Comparison of ENCODE assay signal across 22 mouse cellular contexts in genomic region chr5:121007130-121007529, GRCm38 (mm10). TPM values are rescaled to one million over a fixed set of nuclear protein-coding genes. Genes with fewer than 3 reads are reported as not detected.
DNase-seq lines count a peak whose midpoint lies in the region; ATAC-seq lines count a peak whose summit lies in the region.
"Had no signal": no experiment of that assay in that cellular context is flagged by ENCODE, and none has a peak within 500 bp of the region (broad histone marks: within the 10 kb centered on the region; RNA-seq: fewer than 3 reads in every experiment).

No protein-coding gene starts in this region.

- no peak for ATAC-seq in hindbrain, embryonic 13.5 days (ENCODE audit: low FRiP score)
- ATAC-seq in hindbrain, embryonic 12.5 days (ENCODE audit: low FRiP score), result no peak
- no peak for ATAC-seq in midbrain, embryonic 16.5 days
- ATAC-seq: intestine, embryonic 15.5 days had no signal

- no peak for DNase-seq in midbrain, embryonic 10.5 days (ENCODE audit: low spot score)
- peak; percentile 72 for DNase-seq in cerebellum, adult 9-11 months
- peak; percentile 58 to 62 for DNase-seq in cerebellum, postnatal 36 days
- DNase-seq in adrenal gland, postnatal 14 days, result no peak
- no peak for DNase-seq in liver
- DNase-seq: gastrocnemius, postnatal 36 days; heart, postnatal 14 days; layer of hippocampus, postnatal 36 days; liver, embryonic 13.5 days; thymus, adult 18-20 months had no signal

- 70% methylated on average over 8 of the region's 8 CpGs for WGBS in hindbrain, embryonic 13.5 days
- WGBS in hindbrain, embryonic 12.5 days, result 78% methylated on average over 8 of the region's 8 CpGs
- WGBS in midbrain, embryonic 16.5 days, result 72% methylated on average over 8 of the region's 8 CpGs
- 80% methylated on average over 8 of the region's 8 CpGs for WGBS in midbrain, embryonic 10.5 days

- no peaks in the 10 kb centered on the region for H3K9me3 ChIP-seq in hindbrain, embryonic 13.5 days
- H3K9me3 ChIP-seq in hindbrain, embryonic 12.5 days (replicated peaks), result no peaks in the 10 kb centered on the region
- H3K9me3 ChIP-seq in midbrain, embryonic 16.5 days (replicated peaks; ENCODE audit: control insufficient read depth, low read length, poor library complexity, severe bottlenecking), result no peaks in the 10 kb centered on the region
- no peaks in the 10 kb centered on the region for H3K9me3 ChIP-seq in midbrain, embryonic 10.5 days (replicated peaks)
- H3K9me3 ChIP-seq: G1E; intestine, embryonic 15.5 days; liver, embryonic 13.5 days; lung, embryonic 15.5 days; neural tube, embryonic 12.5 days had no signal

- peaks cover 62% of the 10 kb centered on the region for H3K4me1 ChIP-seq in hindbrain, embryonic 13.5 days (replicated peaks)
- peaks cover 31% of the 10 kb centered on the region for H3K4me1 ChIP-seq in hindbrain, embryonic 12.5 days
- H3K4me1 ChIP-seq in midbrain, embryonic 16.5 days (ENCODE audit: control insufficient read depth, insufficient read depth, low read length), result peaks cover 28% of the 10 kb centered on the region
- peaks cover 22% of the 10 kb centered on the region for H3K4me1 ChIP-seq in midbrain, embryonic 10.5 days
- H3K4me1 ChIP-seq: intestine, embryonic 15.5 days; liver, embryonic 13.5 days; lung, embryonic 15.5 days had no signal

- H3K4me2 ChIP-seq in hindbrain, embryonic 13.5 days, result peak overlapping the region; percentile 52; the same call in 1 of the 2 replicates
- no peak overlapping the region for H3K4me2 ChIP-seq in hindbrain, embryonic 12.5 days (replicated peaks)
- peak overlapping the region; percentile 62 for H3K4me2 ChIP-seq in midbrain, embryonic 16.5 days (ENCODE audit: low read length)
- H3K4me2 ChIP-seq: heart, embryonic 11.5 days; intestine, embryonic 15.5 days; liver, embryonic 13.5 days; lung, embryonic 15.5 days; neural tube, embryonic 12.5 days had no signal

- no peaks in the 10 kb centered on the region for H3K36me3 ChIP-seq in hindbrain, embryonic 13.5 days
- H3K36me3 ChIP-seq in hindbrain, embryonic 12.5 days, result no peaks in the 10 kb centered on the region
- no peaks in the 10 kb centered on the region for H3K36me3 ChIP-seq in midbrain, embryonic 16.5 days (ENCODE audit: control insufficient read depth, insufficient read depth, low read length)
- H3K36me3 ChIP-seq in midbrain, embryonic 10.5 days, result no peaks in the 10 kb centered on the region
- H3K36me3 ChIP-seq: G1E; intestine, embryonic 15.5 days; liver, embryonic 13.5 days; lung, embryonic 15.5 days; neural tube, embryonic 12.5 days had no signal

- H3K9ac ChIP-seq in hindbrain, embryonic 13.5 days, result 0 out of 2 replicates have a peak overlapping the region, but pooled peaks have one; percentile 24
- H3K9ac ChIP-seq in hindbrain, embryonic 12.5 days, result no peak overlapping the region
- no peak overlapping the region for H3K9ac ChIP-seq in midbrain, embryonic 16.5 days (ENCODE audit: low read depth, low read length)
- H3K9ac ChIP-seq: intestine, embryonic 15.5 days; liver, embryonic 13.5 days; lung, embryonic 15.5 days; neural tube, embryonic 12.5 days had no signal

- no peak overlapping the region for H3K4me3 ChIP-seq in hindbrain, embryonic 13.5 days
- no peak overlapping the region for H3K4me3 ChIP-seq in hindbrain, embryonic 12.5 days
- no peak overlapping the region for H3K4me3 ChIP-seq in midbrain, embryonic 16.5 days (ENCODE audit: low read depth, low read length)
- H3K4me3 ChIP-seq in midbrain, embryonic 10.5 days, result no peak overlapping the region
- H3K4me3 ChIP-seq: erythroblast, embryonic 14.5 days; intestine, embryonic 15.5 days; liver, embryonic 13.5 days; lung, embryonic 15.5 days; neural tube, embryonic 12.5 days had no signal

- H3K27me3 ChIP-seq in hindbrain, embryonic 13.5 days, result peaks cover 33% of the 10 kb centered on the region
- peaks cover 20% of the 10 kb centered on the region; the same call in 1 of the 2 replicates for H3K27me3 ChIP-seq in hindbrain, embryonic 12.5 days
- H3K27me3 ChIP-seq in midbrain, embryonic 16.5 days (ENCODE audit: control insufficient read depth, insufficient read depth, low read depth, low read length), result no peaks in the 10 kb centered on the region
- H3K27me3 ChIP-seq in midbrain, embryonic 10.5 days (ENCODE audit: low read depth, poor library complexity, severe bottlenecking), result peaks cover 21% of the 10 kb centered on the region

- H3K27ac ChIP-seq in hindbrain, embryonic 13.5 days, result no peak overlapping the region
- no peak overlapping the region for H3K27ac ChIP-seq in hindbrain, embryonic 12.5 days
- no peak overlapping the region for H3K27ac ChIP-seq in midbrain, embryonic 16.5 days (ENCODE audit: low read length)
- no peak overlapping the region for H3K27ac ChIP-seq in midbrain, embryonic 10.5 days (replicated peaks)
- H3K27ac ChIP-seq: intestine, embryonic 15.5 days; liver, embryonic 13.5 days; lung, embryonic 15.5 days; macrophage; neural tube, embryonic 12.5 days had no signal

RNA-seq across cellular contexts. Expression of gene Rph3a, which starts 2.8 kb away (rescaled TPM):
- polyA plus RNA-seq in hindbrain, embryonic 13.5 days (2015; fragmentation: Nextera tagmentation; extraction: Ambion mirVana), result 15.0 and 16.1 TPM in 2 replicates
- polyA plus RNA-seq in hindbrain, embryonic 12.5 days (2016; fragmentation: Nextera tagmentation; extraction: Ambion mirVana), result 6.7 and 8.8 TPM in 2 replicates
- 27.4 and 30.2 TPM in 2 replicates for polyA plus RNA-seq in midbrain, embryonic 16.5 days (2015; fragmentation: Nextera tagmentation; extraction: Ambion mirVana)
- polyA plus RNA-seq in midbrain, embryonic 10.5 days (2016; fragmentation: Nextera tagmentation; extraction: Ambion mirVana), result 0.10 and 0.47 TPM in 2 replicates
- total RNA-seq in adrenal gland, postnatal 14 days (2021), result 2.7 and 3.0 TPM in 2 replicates
- total RNA-seq: G1E; gastrocnemius, postnatal 36 days; heart, postnatal 14 days had no signal
- polyA plus RNA-seq: erythroblast, embryonic 14.5 days; G1E; heart, embryonic 11.5 days; kidney, embryonic 14.5 days; limb, embryonic 11.5 days; macrophage had no signal

Comparison
In these comparisons a context has a peak if more than half of its experiments do, and no peak if none do; other contexts are left out.
1. DNase-seq: peak in cerebellum, adult 9-11 months (single experiment) and cerebellum, postnatal 36 days (2 of 2); none in midbrain, embryonic 10.5 days (single experiment), adrenal gland, postnatal 14 days (single experiment) and liver (single experiment).